Mouse (Mus musculus) lung, adult 2 months (tissue): ENCODE results near the gene Kif18b.

Experiments used
- CTCF ChIP-seq: fragments of 200-500 bp; IDR thresholded peaks from 2 replicates; pipeline ENCODE4 v1.5.1; 2011; ENCODE audit warnings: mild to moderate bottlenecking, low read length, control low read depth; ENCODE audit not compliant: insufficient read depth
- POLR2A ChIP-seq: fragments of 200-500 bp; IDR thresholded peaks from 2 replicates; pipeline ENCODE4 v1.6.1; 2011; ENCODE audit warnings: low read depth, mild to moderate bottlenecking, control low read depth, low read length, borderline replicate concordance; ENCODE audit errors: extremely low read depth

- TF ChIP-seq CTCF (no peak), POLR2A (no peak)
Observed at GRCm38 (mm10) chr11:102946265-102946991, 21.5 kb upstream of the Kif18b start, which contains the start of gene C1ql1.
